9 mouse cellular contexts compared by ENCODE assay signal in the genomic region with DNA sequence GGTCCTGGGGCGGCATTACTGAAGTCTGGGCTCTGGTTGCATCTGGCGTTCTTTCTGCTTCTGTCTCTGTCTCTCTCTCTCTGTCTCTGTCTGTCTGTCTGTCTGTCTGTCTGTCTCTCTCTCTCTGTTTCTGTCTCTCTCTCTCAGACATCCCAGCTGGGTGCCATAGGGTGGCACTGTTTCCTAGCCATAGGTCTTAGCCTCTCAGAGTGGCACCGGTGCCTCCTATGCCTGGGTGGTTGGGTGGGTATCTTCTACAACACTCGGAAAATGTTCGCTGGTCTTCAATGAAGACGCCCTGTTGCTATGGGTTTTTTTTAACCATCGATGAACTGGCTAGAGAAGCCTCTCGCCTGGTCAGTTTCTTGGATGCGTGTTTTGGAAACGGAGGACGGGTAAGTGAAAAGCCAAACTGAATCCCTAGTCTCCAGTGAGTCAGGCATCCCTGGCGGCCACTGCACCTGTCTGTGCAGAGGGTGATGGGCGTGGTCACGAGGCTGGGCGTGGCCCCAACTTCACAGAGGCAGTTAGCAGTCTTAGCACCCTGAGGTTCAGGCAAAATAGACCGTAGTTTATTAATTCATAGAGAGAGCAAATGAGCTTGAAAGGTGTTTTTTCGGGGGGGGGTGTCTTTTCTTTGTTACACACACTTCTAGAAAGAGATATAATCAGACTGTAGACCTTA. TPM values are rescaled to one million over a fixed set of nuclear protein-coding genes. Genes with fewer than 3 reads are reported as not detected.
A peak's percentile ranks its signal among the peaks of the same experiment; 100 is the strongest.
DNase-seq lines count a peak whose midpoint lies in the region; ATAC-seq and TF ChIP-seq lines count a peak whose summit lies in the region.
"Had no signal": no experiment of that assay in that cellular context is flagged by ENCODE, and none has a peak within 500 bp of the region (broad histone marks: within the 10 kb centered on the region; RNA-seq: fewer than 3 reads in every experiment).

No protein-coding gene starts in this region.

- no peaks in the 10 kb centered on the region for H3K9me3 ChIP-seq in forebrain, postnatal 0 days (ENCODE audit: low read length)
- no peaks in the 10 kb centered on the region for H3K9me3 ChIP-seq in forebrain, embryonic 15.5 days
- peaks cover 5% of the 10 kb centered on the region; the same call in 1 of the 2 replicates for H3K9me3 ChIP-seq in embryonic facial prominence, embryonic 14.5 days (ENCODE audit: control insufficient read depth, low read length)
- H3K9me3 ChIP-seq in lung, embryonic 16.5 days (ENCODE audit: control insufficient read depth, low read length), result no peaks in the 10 kb centered on the region

- DNase-seq in forebrain, postnatal 0 days, result no peak
- peak; percentile 22 to 38 for DNase-seq in B cell, adult 2 months
- peak; percentile 50 for DNase-seq in embryonic facial prominence, embryonic 14.5 days (ENCODE audit: low spot score)
- DNase-seq in embryo, embryonic 10 days (ENCODE audit: low spot score), result no peak
- DNase-seq in layer of hippocampus, adult 18-20 months (ENCODE audit: low spot score in 2 of 2), result no peak
- DNase-seq in spleen, postnatal 36 days (ENCODE audit: low spot score in 2 of 2), result no peak

- H3K4me1 ChIP-seq in forebrain, postnatal 0 days (ENCODE audit: insufficient read depth), result no peaks in the 10 kb centered on the region
- no peaks in the 10 kb centered on the region for H3K4me1 ChIP-seq in forebrain, embryonic 15.5 days
- H3K4me1 ChIP-seq in embryonic facial prominence, embryonic 14.5 days (ENCODE audit: control insufficient read depth, insufficient read depth, low read length), result no peaks in the 10 kb centered on the region
- no peaks in the 10 kb centered on the region for H3K4me1 ChIP-seq in lung, embryonic 16.5 days (replicated peaks; ENCODE audit: control insufficient read depth, insufficient read depth, low read length)

- H3K4me2 ChIP-seq in forebrain, postnatal 0 days (ENCODE audit: low read depth), result no peak overlapping the region
- H3K4me2 ChIP-seq in forebrain, embryonic 15.5 days (replicated peaks), result no peak overlapping the region
- no peak overlapping the region for H3K4me2 ChIP-seq in embryonic facial prominence, embryonic 14.5 days (ENCODE audit: low read depth, low read length)
- no peak overlapping the region for H3K4me2 ChIP-seq in lung, embryonic 16.5 days (ENCODE audit: low read depth, low read length)

- no peak overlapping the region for H3K27ac ChIP-seq in forebrain, postnatal 0 days (ENCODE audit: low read depth, low read length)
- no peak overlapping the region for H3K27ac ChIP-seq in forebrain, embryonic 15.5 days (replicated peaks)
- no peak overlapping the region for H3K27ac ChIP-seq in embryonic facial prominence, embryonic 14.5 days (replicated peaks; ENCODE audit: low read depth, low read length)
- H3K27ac ChIP-seq in lung, embryonic 16.5 days (ENCODE audit: low read length), result no peak overlapping the region

- 14% methylated on average over 17 of the region's 17 CpGs for WGBS in forebrain, postnatal 0 days
- 12% methylated on average over 17 of the region's 17 CpGs for WGBS in forebrain, embryonic 15.5 days
- 17% methylated on average over 17 of the region's 17 CpGs for WGBS in embryonic facial prominence, embryonic 14.5 days
- 15% methylated on average over 17 of the region's 17 CpGs for WGBS in lung, embryonic 16.5 days

- no peak for ATAC-seq in forebrain, postnatal 0 days
- ATAC-seq in forebrain, embryonic 15.5 days (replicated peaks), result no peak
- peak; percentile 75; the same call in 1 of the 2 replicates for ATAC-seq in embryonic facial prominence, embryonic 14.5 days (ENCODE audit: low read depth)
- ATAC-seq in lung, embryonic 16.5 days (ENCODE audit: low read depth), result peak; percentile 41; the same call in 1 of the 2 replicates

- TF ChIP-seq CTCF in forebrain, postnatal 0 days (IDR thresholded peaks at IDR 0.05; ENCODE audit: low read depth), result peak; percentile 38; the same call in 1 of the 2 replicates

- H3K4me3 ChIP-seq in forebrain, postnatal 0 days (ENCODE audit: low read depth, low read length), result no peak overlapping the region
- H3K4me3 ChIP-seq in forebrain, embryonic 15.5 days, result no peak overlapping the region
- H3K4me3 ChIP-seq in embryonic facial prominence, embryonic 14.5 days (ENCODE audit: low read depth, low read length), result no peak overlapping the region
- H3K4me3 ChIP-seq in lung, embryonic 16.5 days (ENCODE audit: low read length), result no peak overlapping the region

- H3K9ac ChIP-seq in forebrain, postnatal 0 days, result no peak overlapping the region
- no peak overlapping the region for H3K9ac ChIP-seq in forebrain, embryonic 15.5 days (replicated peaks)
- no peak overlapping the region for H3K9ac ChIP-seq in embryonic facial prominence, embryonic 14.5 days (ENCODE audit: low read depth, low read length)
- H3K9ac ChIP-seq in lung, embryonic 16.5 days (ENCODE audit: low read length), result no peak overlapping the region

- peaks cover 11% of the 10 kb centered on the region for H3K27me3 ChIP-seq in forebrain, postnatal 0 days (ENCODE audit: insufficient read depth, low read length)
- peaks cover 35% of the 10 kb centered on the region for H3K27me3 ChIP-seq in forebrain, embryonic 15.5 days
- peaks cover 11% of the 10 kb centered on the region; the same call in 1 of the 2 replicates for H3K27me3 ChIP-seq in embryonic facial prominence, embryonic 14.5 days (replicated peaks; ENCODE audit: control insufficient read depth, insufficient read depth, low read length)
- peaks cover 7% of the 10 kb centered on the region for H3K27me3 ChIP-seq in lung, embryonic 16.5 days (ENCODE audit: control insufficient read depth, insufficient read depth, low read depth, low read length)

- no peaks in the 10 kb centered on the region for H3K36me3 ChIP-seq in forebrain, postnatal 0 days (ENCODE audit: insufficient read depth)
- no peaks in the 10 kb centered on the region for H3K36me3 ChIP-seq in forebrain, embryonic 15.5 days
- no peaks in the 10 kb centered on the region for H3K36me3 ChIP-seq in embryonic facial prominence, embryonic 14.5 days (ENCODE audit: control insufficient read depth, insufficient read depth, low read length)
- H3K36me3 ChIP-seq in lung, embryonic 16.5 days (ENCODE audit: control insufficient read depth, insufficient read depth, low read length), result no peaks in the 10 kb centered on the region

RNA-seq across cellular contexts. Expression of a gene that starts 26.5 kb away (rescaled TPM):
- 50.4 and 51.7 TPM in 2 replicates for total RNA-seq in forebrain, postnatal 0 days (2014; rRNA removed)
- 23.9 and 29.8 TPM in 2 replicates for polyA plus RNA-seq in forebrain, postnatal 0 days (2015; fragmentation: Nextera tagmentation; extraction: Ambion mirVana)
- polyA plus RNA-seq in forebrain, embryonic 15.5 days (2015; fragmentation: Nextera tagmentation; extraction: Ambion mirVana), result 14.2 and 17.5 TPM in 2 replicates
- 5.4 and 10.8 TPM in 2 replicates for polyA plus RNA-seq in embryonic facial prominence, embryonic 14.5 days (2014; fragmentation: Nextera tagmentation; extraction: Ambion mirVana)
- polyA plus RNA-seq in lung, embryonic 16.5 days (2015; fragmentation: Nextera tagmentation; extraction: Ambion mirVana), result 9.3 and 10.7 TPM in 2 replicates
- total RNA-seq in layer of hippocampus, adult 18-20 months (2021), result 10 to 100 TPM; 50.4 to 51.6 TPM

RNA-seq across cellular contexts. Expression of a gene that starts 32.5 kb away (rescaled TPM):
- 3.4 and 5.8 TPM in 2 replicates for total RNA-seq in forebrain, postnatal 0 days (2014; rRNA removed)
- polyA plus RNA-seq in forebrain, postnatal 0 days (2015; fragmentation: Nextera tagmentation; extraction: Ambion mirVana), result 0.93 and 2.8 TPM in 2 replicates
- polyA plus RNA-seq in forebrain, embryonic 15.5 days (2015; fragmentation: Nextera tagmentation; extraction: Ambion mirVana), result 4.2 and 4.8 TPM in 2 replicates
- polyA plus RNA-seq in embryonic facial prominence, embryonic 14.5 days (2014; fragmentation: Nextera tagmentation; extraction: Ambion mirVana), result 2.5 and 2.9 TPM in 2 replicates
- polyA plus RNA-seq in lung, embryonic 16.5 days (2015; fragmentation: Nextera tagmentation; extraction: Ambion mirVana), result 0.08 TPM in 1 of 2 replicates, not detected in the other
- total RNA-seq in layer of hippocampus, adult 18-20 months (2021), result under 1 TPM in 1 of 2 experiments, not detected in 1; 0.15 TPM
- polyA plus RNA-seq: liver, embryonic 16.5 days had no signal

RNA-seq across cellular contexts. Expression of a gene that starts 50.5 kb away (rescaled TPM):
- 10.5 and 11.9 TPM in 2 replicates for total RNA-seq in forebrain, postnatal 0 days (2014; rRNA removed)
- polyA plus RNA-seq in forebrain, postnatal 0 days (2015; fragmentation: Nextera tagmentation; extraction: Ambion mirVana), result 17.4 and 19.4 TPM in 2 replicates
- polyA plus RNA-seq in forebrain, embryonic 15.5 days (2015; fragmentation: Nextera tagmentation; extraction: Ambion mirVana), result 20.4 and 21.0 TPM in 2 replicates
- polyA plus RNA-seq in embryonic facial prominence, embryonic 14.5 days (2014; fragmentation: Nextera tagmentation; extraction: Ambion mirVana), result 24.7 and 30.9 TPM in 2 replicates
- 35.6 and 38.6 TPM in 2 replicates for polyA plus RNA-seq in lung, embryonic 16.5 days (2015; fragmentation: Nextera tagmentation; extraction: Ambion mirVana)
- total RNA-seq in layer of hippocampus, adult 18-20 months (2021), result 10 to 100 TPM; 14.6 to 15.7 TPM

Comparison
In these comparisons a context has a peak if more than half of its experiments do, and no peak if none do; other contexts are left out.
1. ATAC-seq: peak in embryonic facial prominence, embryonic 14.5 days (single experiment) and lung, embryonic 16.5 days (single experiment); none in forebrain, postnatal 0 days (single experiment) and forebrain, embryonic 15.5 days (single experiment).
2. DNase-seq: peak in B cell, adult 2 months (2 of 2) and embryonic facial prominence, embryonic 14.5 days (single experiment); none in forebrain, postnatal 0 days (single experiment), embryo, embryonic 10 days (single experiment), layer of hippocampus, adult 18-20 months (0 of 2) and spleen, postnatal 36 days (0 of 2).